Mouse (Mus musculus) spleen, embryonic (tissue): ENCODE data around the gene Galnt6.

Source experiments
- CTCF ChIA-PET: fragments of 350-600 bp; sonication (Branson Sonifier 250); formaldehyde crosslinking; loops from one replicate; lab custom pipeline; 2022; lab: Charles Lee

The Galnt6 gene

DNA sequence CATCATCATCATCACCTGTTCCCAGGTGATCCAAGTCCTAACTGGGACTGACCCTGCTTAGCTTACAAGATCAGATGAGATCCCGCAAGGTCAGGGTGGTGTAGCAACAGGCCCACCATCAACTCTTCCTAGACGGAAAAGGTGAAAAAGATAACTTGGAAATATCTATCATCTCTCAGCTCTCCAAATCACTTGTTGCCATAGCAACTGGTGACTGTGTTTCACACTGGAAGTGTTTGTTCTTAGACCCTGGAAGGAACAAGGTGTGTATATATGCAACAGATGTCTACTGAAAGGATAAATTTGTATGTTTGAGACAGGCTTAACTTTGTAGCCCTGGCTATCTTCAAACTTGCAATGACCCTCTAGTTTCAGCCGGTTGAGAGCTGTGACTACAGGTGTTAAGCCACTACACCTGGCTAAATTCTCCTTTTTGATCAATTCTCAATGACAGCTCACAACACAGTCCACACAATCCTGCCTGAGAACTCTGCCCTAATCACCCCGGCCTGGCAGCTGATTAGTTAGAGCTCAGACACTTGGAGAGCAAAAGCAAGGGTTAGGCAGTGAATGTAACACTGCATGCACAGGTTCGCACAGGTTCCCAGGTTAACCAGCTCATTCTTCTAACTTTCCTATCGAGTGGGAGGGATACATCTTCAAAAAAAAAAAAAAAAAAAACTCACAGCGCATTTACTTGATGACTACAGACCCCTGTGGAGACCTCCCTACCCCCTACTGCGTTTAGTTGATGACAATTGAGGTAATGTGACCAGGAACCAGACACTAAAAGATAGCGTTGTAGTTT is 63.6 kb downstream of the Galnt6 start:
- CTCF ChIA-PET, result interaction anchor here (0.6 to 0.8 kb wide), 2 partner anchors 17 to 1392 kb away, joined by 4 to 11 read pairs; no protein-coding TSS in a partner anchor

DNA sequence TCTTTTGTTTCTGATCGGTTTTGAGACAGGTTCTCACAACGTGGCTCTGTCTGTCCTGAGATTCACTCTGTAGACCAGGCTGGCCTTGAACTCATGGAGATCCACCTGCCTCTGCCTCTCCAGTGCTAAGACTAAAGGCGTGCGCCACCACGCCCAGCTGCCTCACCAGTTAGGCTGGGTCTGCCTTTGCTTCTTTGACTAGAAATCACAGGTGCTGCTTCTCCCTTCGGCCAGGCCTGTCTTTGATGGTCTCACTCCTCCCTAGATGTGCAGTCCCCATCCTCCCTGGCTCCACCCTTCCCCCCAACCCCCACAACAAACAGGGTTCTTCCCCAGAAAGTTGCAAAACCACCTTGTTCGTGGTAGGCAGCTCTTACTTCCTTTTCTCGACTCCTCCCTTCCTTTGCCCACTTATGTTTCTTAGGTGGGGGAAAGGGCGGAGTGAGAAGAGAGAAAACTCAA is 64.3 kb downstream of the Galnt6 start:
- CTCF ChIA-PET, result interaction anchor here (0.8 to 1.3 kb wide), 2 partner anchors 12 to 18 kb away, joined by 3 to 11 read pairs; no protein-coding TSS in a partner anchor

DNA sequence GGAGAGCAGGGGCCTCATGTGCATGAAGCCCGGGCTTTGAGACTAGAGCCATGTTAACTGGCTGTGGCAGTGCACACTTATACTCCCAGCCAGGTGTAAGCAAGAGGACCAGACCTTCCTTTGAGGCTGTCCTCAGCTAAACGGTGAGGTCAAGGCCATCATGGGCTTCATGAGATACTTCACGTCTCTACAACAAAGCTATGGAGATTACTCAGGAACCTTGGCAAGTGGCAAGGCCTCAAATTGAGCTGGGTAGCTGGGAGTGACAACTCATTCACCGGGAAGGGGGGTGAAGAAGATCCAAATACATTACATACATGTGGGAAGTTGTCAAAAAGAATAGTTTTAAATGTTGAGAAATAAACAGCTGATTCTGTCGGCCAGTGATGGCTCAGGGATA is 68.4 kb downstream of the Galnt6 start:
- CTCF ChIA-PET, result no interaction called here

- CTCF ChIA-PET, result no interaction called here
These were observed 68.9 kb downstream of the Galnt6 start for GRCm38 (mm10) chr15:100660306-100660705.

GRCm38 (mm10) chr15:100655201-100655600 is 74.0 kb downstream of the Galnt6 start:
- CTCF ChIA-PET, result interaction anchor here (0.6 kb wide), 1 partner anchor 17 kb away, joined by 3 read pairs; no protein-coding TSS in a partner anchor

GRCm38 (mm10) chr15:100654271-100654670 is 74.9 kb downstream of the Galnt6 start:
- CTCF ChIA-PET, result interaction anchor here (0.7 to 0.8 kb wide), 2 partner anchors 11 to 49 kb away, joined by 3 to 4 read pairs; no protein-coding TSS in a partner anchor

DNA sequence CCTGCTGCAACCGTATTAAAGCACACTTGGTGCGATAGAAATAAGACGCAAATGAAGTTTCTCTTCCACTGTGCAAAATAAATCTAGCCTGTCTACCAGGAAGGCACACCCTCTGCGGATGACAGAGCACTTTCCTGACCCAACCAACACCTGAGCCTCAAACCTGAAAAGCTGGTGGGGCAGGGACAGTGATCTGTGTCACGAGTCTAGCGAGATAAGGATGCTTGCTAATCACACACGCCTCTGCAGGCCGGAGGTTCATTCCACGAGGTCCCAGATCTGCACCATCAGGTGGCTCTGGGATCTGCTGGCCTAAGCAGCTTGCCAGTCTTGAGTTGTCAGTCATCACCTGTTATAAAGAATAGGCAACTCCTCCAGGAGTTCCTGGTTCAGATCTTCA is 77.6 kb downstream of the Galnt6 start:
- CTCF ChIA-PET, result interaction anchor here (0.6 to 0.7 kb wide), 2 partner anchors 9 to 1415 kb away, joined by 3 to 8 read pairs; no protein-coding TSS in a partner anchor

GRCm38 (mm10) chr15:100650111-100650510 is 79.1 kb downstream of the Galnt6 start:
- CTCF ChIA-PET, result no interaction called here

GRCm38 (mm10) chr15:100646161-100646560 is 83.0 kb downstream of the Galnt6 start:
- CTCF ChIA-PET, result interaction anchor here (0.5 kb wide), 1 partner anchor 11 kb away, joined by 3 read pairs; no protein-coding TSS in a partner anchor

- CTCF ChIA-PET, result interaction anchor here (0.7 kb wide), 3 partner anchors 9 to 48 kb away, joined by 7 to 8 read pairs (median 8); no protein-coding TSS in a partner anchor
These were observed 86.7 kb downstream of the Galnt6 start for GRCm38 (mm10) chr15:100642451-100642850.
